Mouse (Mus musculus) heart, adult 2 months (tissue): ENCODE measurements at regions not wholly inside any gene's neighbourhood (a gene's known extent, or its start where the extent isn't known, plus 50 kb on each side); places are given as distances from the start of the nearest gene placed in this dataset.

Source experiments
- DNase-seq, 2 experiments: peaks; one replicate each; pipeline ENCODE4 v3.0.0; 2021
- H3K27ac ChIP-seq: fragments of 200-600 bp; 2 replicates; pipeline ENCODE4 v1.8.1; 2022
- H3K27me3 ChIP-seq: fragments of 200-500 bp; 2 replicates; pipeline ENCODE4 v1.6.1; 2012; ENCODE audit warnings: mild to moderate bottlenecking, low read length, inconsistent platforms, mixed read lengths; ENCODE audit not compliant: control insufficient read depth, insufficient read depth
- H3K36me3 ChIP-seq: fragments of 200-500 bp; 2 replicates; pipeline ENCODE4 v1.6.1; 2012; ENCODE audit warnings: low read length, inconsistent platforms; ENCODE audit not compliant: control insufficient read depth, insufficient read depth
- H3K4me1 ChIP-seq: fragments of 200-500 bp; 2 replicates; pipeline ENCODE4 v1.6.1; 2011; ENCODE audit warnings: low read length; ENCODE audit not compliant: control insufficient read depth, insufficient read depth
- H3K4me3 ChIP-seq: fragments of 200-600 bp; 2 replicates; pipeline ENCODE4 v1.8.1; 2022
- H3K79me2 ChIP-seq: fragments of 200-500 bp; replicated peaks from 2 replicates; pipeline ENCODE4 v1.6.1; 2012; ENCODE audit warnings: mild to moderate bottlenecking, inconsistent platforms, low read length, moderate library complexity, mixed read lengths; ENCODE audit not compliant: control insufficient read depth, insufficient read depth
- H3K9ac ChIP-seq: fragments of 200-500 bp; 2 replicates; pipeline ENCODE4 v1.6.1; 2012; ENCODE audit warnings: low read depth, mild to moderate bottlenecking, control low read depth, inconsistent platforms, low read length, mixed read lengths
- CTCF ChIP-seq: fragments of 200-600 bp; IDR thresholded peaks from 2 replicates; pipeline ENCODE4 v1.8.1; 2022; ENCODE audit warnings: antibody characterized with exemption, mild to moderate bottlenecking, moderate library complexity
- EP300 ChIP-seq: fragments of 200-500 bp; IDR thresholded peaks from 2 replicates; pipeline ENCODE4 v1.6.1; 2011; ENCODE audit warnings: low read depth, low read length, control low read depth; ENCODE audit not compliant: insufficient read depth
- POLR2A ChIP-seq: fragments of 200-500 bp; IDR thresholded peaks from 2 replicates; pipeline ENCODE4 v1.6.1; 2011; ENCODE audit warnings: mild to moderate bottlenecking, low read depth, low read length, control low read depth; ENCODE audit not compliant: insufficient read depth
- WGBS: fragments of 180-500 bp; shearing (Covaris S2); methylation state at CpG from one replicate; pipeline ENCODE4 v1.1.7; 2018; 5-methylcytosine and 5-hydroxymethylcytosine counted together
- intact Hi-C: fragments of 180-260 bp; cut with DNase I; formaldehyde crosslinking; loops from one replicate; pipeline ENCODE4 v1.15.1; 2025

DNA sequence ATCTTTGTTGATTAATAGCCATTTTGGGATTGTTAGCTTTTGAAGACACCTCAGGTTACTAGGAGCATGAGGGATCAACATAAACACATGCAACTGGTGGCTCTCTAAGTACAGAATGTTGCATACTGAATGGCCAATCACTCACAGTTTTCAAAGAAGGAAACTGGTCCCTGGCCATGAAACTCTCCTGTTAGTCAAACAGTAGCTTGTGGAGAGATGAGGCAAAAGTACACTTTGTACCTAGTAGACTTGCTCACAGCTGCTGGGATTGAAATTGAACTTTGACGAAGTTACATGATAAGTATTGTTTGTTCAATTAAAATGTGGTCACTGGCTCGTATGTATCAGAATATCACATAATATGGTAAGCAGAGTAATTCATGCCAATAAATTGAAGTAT, 237.6 kb upstream of the Robo2 start:
- Histone ChIP-seq H3K9ac (no peak overlapping the region), H3K79me2 (no peaks in the 10 kb centered on the region), H3K4me1 (no peaks in the 10 kb centered on the region), H3K27ac (no peak overlapping the region), H3K36me3 (no peaks in the 10 kb centered on the region), H3K4me3 (no peak overlapping the region), H3K27me3 (no peaks in the 10 kb centered on the region)
- 76% methylated on average over 2 of the region's 2 CpGs for WGBS
- intact Hi-C loops = no loop called here
- DNase-seq = no peak
- TF ChIP-seq EP300 = no peak
- TF ChIP-seq CTCF = no peak

DNA sequence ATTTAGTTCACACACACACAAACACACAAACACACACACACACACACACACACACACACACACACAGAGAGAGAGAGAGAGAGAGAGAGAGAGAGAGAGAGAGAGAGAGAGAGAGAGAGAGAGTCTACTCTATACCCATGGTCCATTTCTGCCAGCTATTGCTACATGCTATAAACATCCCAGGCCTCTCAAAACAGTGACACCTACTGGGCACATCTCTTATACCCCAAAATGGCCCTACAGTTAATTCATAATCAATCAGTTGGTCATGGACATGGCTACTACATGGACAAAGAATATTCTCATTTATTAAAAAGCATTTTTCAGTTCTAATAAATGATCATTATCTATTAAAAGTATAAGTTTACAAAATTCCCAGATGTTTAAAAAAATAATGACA, 236.8 kb upstream of the Robo2 start:
- Histone ChIP-seq H3K27me3 (no peaks in the 10 kb centered on the region), H3K4me3 (no peak overlapping the region), H3K9ac (no peak overlapping the region), H3K27ac (no peak overlapping the region), H3K4me1 (no peaks in the 10 kb centered on the region), H3K36me3 (no peaks in the 10 kb centered on the region), H3K79me2 (no peaks in the 10 kb centered on the region)
- DNase-seq = no peak
- TF ChIP-seq EP300 (no peak), CTCF (peak; percentile 41)
- intact Hi-C loops = no loop called here

DNA sequence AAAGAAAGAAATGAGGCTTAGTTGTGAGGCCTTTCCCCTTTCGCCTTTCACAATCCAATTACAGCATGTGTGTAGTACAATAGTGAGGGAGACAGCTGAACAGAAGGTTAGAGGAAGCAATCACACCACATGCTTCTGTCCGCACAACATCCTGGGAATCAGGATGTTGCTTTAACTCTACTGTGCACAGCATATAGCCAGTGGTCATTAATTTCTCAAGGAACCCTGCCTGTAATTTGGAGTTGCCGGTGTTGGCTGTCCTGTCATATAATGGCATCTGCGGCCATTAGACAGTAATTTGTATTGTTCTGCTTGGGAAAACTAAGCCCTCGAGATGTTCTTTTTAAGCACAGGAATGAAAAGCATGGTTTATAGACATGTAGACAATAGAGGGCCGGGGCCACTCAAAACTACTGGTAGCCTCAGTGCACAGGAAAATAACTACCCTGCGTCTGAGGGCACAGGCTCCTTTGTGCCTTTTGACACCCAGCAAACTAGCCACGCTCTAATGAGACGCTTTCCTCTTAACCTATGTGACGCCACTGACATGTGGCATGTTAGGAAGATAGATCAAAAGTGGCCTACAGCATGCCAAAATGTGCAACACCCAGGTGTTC, 233.2 kb upstream of the Robo2 start:
- no peaks in the 10 kb centered on the region for H3K79me2 ChIP-seq
- intact Hi-C loops = no loop called here
- H3K4me1 ChIP-seq = no peaks in the 10 kb centered on the region
- H3K27ac ChIP-seq = no peak overlapping the region
- H3K9ac ChIP-seq = no peak overlapping the region
- 82% methylated on average over 10 of the region's 10 CpGs for WGBS
- no peak overlapping the region for H3K4me3 ChIP-seq
- H3K27me3 ChIP-seq = no peaks in the 10 kb centered on the region
- DNase-seq = no peak
- H3K36me3 ChIP-seq = no peaks in the 10 kb centered on the region
- no peak for TF ChIP-seq POLR2A
- no peak for TF ChIP-seq EP300
- TF ChIP-seq CTCF = no peak

DNA sequence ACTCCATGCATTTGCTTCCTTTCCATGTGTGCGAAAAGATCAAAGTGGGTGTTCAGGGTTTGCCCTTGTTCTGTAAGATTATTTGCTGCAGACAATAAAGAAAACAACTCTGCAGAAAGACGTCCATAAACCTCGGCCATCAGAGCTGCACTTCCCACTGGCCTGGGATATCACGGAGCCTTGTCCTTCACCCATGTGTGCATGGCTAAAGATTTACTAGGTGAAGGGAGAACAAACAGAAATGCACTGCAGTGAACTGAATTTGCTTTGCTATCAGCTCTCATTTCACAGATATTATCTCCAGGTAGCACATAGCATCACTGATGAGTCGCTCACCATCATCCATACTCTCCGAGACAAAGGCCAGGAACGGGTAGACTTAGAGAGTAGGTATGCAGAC, 228.2 kb upstream of the Robo2 start:
- no peak overlapping the region for H3K9ac ChIP-seq
- TF ChIP-seq POLR2A (no peak), CTCF (no peak), EP300 (no peak)
- H3K36me3 ChIP-seq = no peaks in the 10 kb centered on the region
- DNase-seq = no peak
- 75% methylated on average over 7 of the region's 7 CpGs for WGBS
- H3K27ac ChIP-seq = no peak overlapping the region
- no peaks in the 10 kb centered on the region for H3K79me2 ChIP-seq
- no peak overlapping the region for H3K4me3 ChIP-seq
- H3K27me3 ChIP-seq = no peaks in the 10 kb centered on the region
- intact Hi-C loops = no loop called here
- no peaks in the 10 kb centered on the region for H3K4me1 ChIP-seq

DNA sequence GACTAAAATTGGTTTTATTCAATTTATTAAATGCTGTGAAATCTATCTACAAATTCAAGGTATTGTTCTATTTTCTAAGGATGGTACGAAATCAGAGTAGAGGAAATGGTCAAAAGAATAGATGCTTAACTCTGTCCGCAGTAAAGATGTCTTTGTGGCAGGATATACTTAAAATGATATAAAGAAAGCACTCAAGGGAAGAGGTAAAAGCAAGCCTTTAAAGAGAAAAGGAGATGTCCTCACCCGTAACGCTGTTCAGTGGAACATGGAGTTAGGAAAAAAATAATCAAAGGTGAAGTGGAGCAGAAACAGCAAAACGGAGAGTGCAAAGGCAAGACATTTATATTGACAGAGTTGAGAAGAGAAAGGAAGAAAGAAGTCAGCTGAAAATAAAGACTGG, 226.0 kb upstream of the Robo2 start:
- no peak overlapping the region for H3K4me3 ChIP-seq
- no peak for DNase-seq
- no peak overlapping the region for H3K9ac ChIP-seq
- no peaks in the 10 kb centered on the region for H3K36me3 ChIP-seq
- 77% methylated on average over 5 of the region's 5 CpGs for WGBS
- no peaks in the 10 kb centered on the region for H3K79me2 ChIP-seq
- intact Hi-C loops = no loop called here
- H3K4me1 ChIP-seq = no peaks in the 10 kb centered on the region
- TF ChIP-seq CTCF (no peak), POLR2A (no peak), EP300 (no peak)
- H3K27me3 ChIP-seq = no peaks in the 10 kb centered on the region
- H3K27ac ChIP-seq = no peak overlapping the region

DNA sequence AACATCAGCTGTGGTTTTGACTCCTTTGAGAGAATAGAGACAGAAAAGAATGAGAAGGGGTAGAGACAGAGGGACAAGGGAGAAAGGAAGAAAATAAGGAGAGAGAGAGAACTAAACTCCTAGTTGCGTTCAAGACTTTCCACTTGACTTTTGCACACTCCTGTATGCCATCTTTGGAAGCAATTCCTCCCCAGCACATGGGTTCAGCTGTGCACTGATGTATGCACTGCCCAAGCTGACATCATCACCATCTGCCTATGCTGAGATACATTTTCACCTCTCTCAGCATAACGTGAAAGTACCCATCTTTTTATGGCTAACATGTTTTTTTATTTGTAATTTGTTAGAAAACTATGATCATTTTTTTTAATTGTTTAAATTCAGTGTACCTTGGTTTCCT, 214.2 kb upstream of the Robo2 start:
- 68% methylated on average over 2 of the region's 2 CpGs for WGBS
- H3K27ac ChIP-seq = no peak overlapping the region
- no peak for TF ChIP-seq EP300
- TF ChIP-seq POLR2A = no peak
- no peak for TF ChIP-seq CTCF

DNA sequence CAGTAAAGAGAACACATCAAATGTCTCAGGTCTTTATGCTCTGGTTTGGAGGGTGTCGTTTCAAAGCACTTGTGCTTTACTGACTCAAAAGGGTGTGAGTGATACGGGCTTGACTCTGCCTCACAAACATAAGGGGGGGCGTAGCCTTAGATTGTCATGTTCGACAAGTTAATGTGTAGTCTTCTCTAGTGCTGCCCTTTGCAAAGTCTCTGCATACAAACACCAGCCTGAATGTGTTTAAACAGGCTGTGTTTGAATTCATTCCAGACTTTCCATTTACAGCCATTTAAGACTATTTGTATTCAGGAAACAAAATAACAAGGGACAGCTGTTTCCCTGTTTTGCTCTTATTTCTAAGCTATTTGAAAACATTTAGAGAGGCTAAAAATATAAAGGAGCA, 200.4 kb upstream of the Robo2 start:
- no peaks in the 10 kb centered on the region for H3K27me3 ChIP-seq
- H3K9ac ChIP-seq = no peak overlapping the region
- WGBS = 60% methylated on average over 4 of the region's 4 CpGs
- intact Hi-C loops = no loop called here
- no peak for DNase-seq
- H3K4me1 ChIP-seq = no peaks in the 10 kb centered on the region
- no peaks in the 10 kb centered on the region for H3K79me2 ChIP-seq
- no peaks in the 10 kb centered on the region for H3K36me3 ChIP-seq
- no peak overlapping the region for H3K27ac ChIP-seq
- no peak for TF ChIP-seq POLR2A
- TF ChIP-seq EP300 = no peak
- TF ChIP-seq CTCF = no peak
- H3K4me3 ChIP-seq = no peak overlapping the region

More for the DNA sequence above, 214.2 kb upstream of the Robo2 start:
- Histone ChIP-seq H3K27me3 (no peaks in the 10 kb centered on the region), H3K9ac (no peak overlapping the region), H3K36me3 (no peaks in the 10 kb centered on the region), H3K4me3 (no peak overlapping the region), H3K4me1 (no peaks in the 10 kb centered on the region), H3K79me2 (no peaks in the 10 kb centered on the region)
- DNase-seq = no peak
- intact Hi-C loops = no loop called here
